Mouse (Mus musculus) lung, postnatal 0 days (tissue): ENCODE measurements around the gene Nkd1. TPM values are rescaled to one million over a fixed set of nuclear protein-coding genes. Genes with fewer than 3 reads are reported as not detected.

ENCODE experiments used
- ATAC-seq: fragments of 200-750 bp; cut with Nextera tagmentation; 2 replicates; pipeline ENCODE4 v1.8.0; 2017; ENCODE audit warnings: moderate library complexity
- DNase-seq: peaks from one replicate; pipeline ENCODE4 v3.0.0-alpha.2; 2016; ENCODE audit warnings: low spot score
- H3K27ac ChIP-seq: fragments of 300-500 bp; sonication (generic); 2 replicates; pipeline ENCODE4 v1.5.1; 2014; ENCODE audit warnings: antibody characterized with exemption, mild to moderate bottlenecking, low read length, mixed read lengths
- H3K27me3 ChIP-seq: fragments of 300-500 bp; sonication (generic); replicated peaks from 2 replicates; pipeline ENCODE4 v1.6.1; 2014; ENCODE audit warnings: low read length, mixed read lengths; ENCODE audit not compliant: insufficient read depth
- H3K36me3 ChIP-seq: fragments of 300-500 bp; sonication (generic); 2 replicates; pipeline ENCODE4 v1.6.1; 2014; ENCODE audit warnings: low read length, mixed read lengths; ENCODE audit not compliant: insufficient read depth
- H3K4me1 ChIP-seq: fragments of 300-500 bp; sonication (generic); 2 replicates; pipeline ENCODE4 v1.6.1; 2014; ENCODE audit warnings: antibody characterized with exemption, low read depth, low read length, mixed read lengths; ENCODE audit not compliant: insufficient read depth
- H3K4me2 ChIP-seq: fragments of 300-500 bp; sonication (generic); replicated peaks from 2 replicates; pipeline ENCODE4 v1.6.1; 2014; ENCODE audit warnings: low read depth, mild to moderate bottlenecking, low read length, moderate library complexity, mixed read lengths
- H3K4me3 ChIP-seq: fragments of 300-500 bp; sonication (generic); 2 replicates; pipeline ENCODE4 v1.5.1; 2014; ENCODE audit warnings: low read depth, low read length
- H3K9ac ChIP-seq: fragments of 300-500 bp; sonication (generic); replicated peaks from 2 replicates; pipeline ENCODE4 v1.6.1; 2014; ENCODE audit warnings: low read depth, mild to moderate bottlenecking
- H3K9me3 ChIP-seq: fragments of 300-500 bp; sonication (generic); 2 replicates; pipeline ENCODE4 v1.6.1; 2016; ENCODE audit warnings: low read length, mixed read lengths
- CTCF ChIP-seq: IDR thresholded peaks from 2 replicates; pipeline ENCODE4 v1.5.1; 2016; ENCODE audit warnings: antibody characterized with exemption, mild to moderate bottlenecking
- EP300 ChIP-seq: IDR thresholded peaks from 2 replicates; pipeline ENCODE4 v1.6.1; 2016; ENCODE audit warnings: antibody characterized with exemption, mild to moderate bottlenecking, control low read depth
- WGBS: fragments of 180-500 bp; shearing (Covaris S2); extraction: QIAGEN DNeasy Blood & Tissue Kit; methylation state at CpG from one replicate; pipeline ENCODE4 v1.1.7; 2014; 5-methylcytosine and 5-hydroxymethylcytosine counted together
- polyA plus RNA-seq: library from polyadenylated mRNA; unstranded; fragments of >200 nt; fragmentation: Nextera tagmentation; extraction: Ambion mirVana; gene quantifications from 2 replicates; pipeline ENCODE4 v1.2.1, GENCODE M21; 2015

Gene Nkd1
- polyA plus RNA-seq, result 113 and 123 TPM in 2 replicates

DNA sequence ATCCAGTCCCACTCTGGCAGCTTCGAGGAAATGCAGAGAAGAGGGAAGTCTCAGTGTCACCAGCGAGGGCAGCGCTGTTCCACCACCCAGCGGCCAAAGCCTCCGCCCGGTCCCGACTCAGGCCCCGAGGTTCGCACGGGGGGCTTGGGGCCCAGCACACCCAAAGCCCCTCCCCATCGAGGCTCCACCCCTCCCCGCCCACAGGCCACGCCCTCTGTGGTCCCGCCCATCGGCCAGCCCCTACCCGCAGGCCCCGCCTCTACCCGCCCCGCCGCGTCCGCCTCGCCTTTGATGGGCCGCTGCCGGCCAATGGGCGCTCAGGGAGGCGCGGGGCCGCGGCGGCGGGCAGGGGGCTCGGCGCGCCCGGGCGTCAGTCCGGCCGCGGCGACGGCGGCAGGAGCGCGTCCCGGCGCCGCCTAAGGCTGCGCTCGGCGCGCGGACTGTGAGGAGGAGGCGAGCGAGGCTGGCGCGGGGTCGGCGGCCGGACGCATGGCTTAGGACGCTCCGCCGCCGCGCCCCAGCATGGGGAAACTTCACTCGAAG, at the start of gene Nkd1:
Gene Nkd1, plus strand, starts transcription at position 370 of the 543 bp plus-strand sequence.
- Histone ChIP-seq H3K9ac (peak within 1 kb of the TSS; percentile 90), H3K4me1 (peaks cover 8% of the 10 kb centered on the region), H3K4me3 (peak within 1 kb of the TSS; percentile 91), H3K4me2 (peak within 1 kb of the TSS; percentile 92), H3K27ac (peak within 1 kb of the TSS; percentile 89), H3K9me3 (no peaks in the 10 kb centered on the region), H3K36me3 (peaks cover 4% of the 10 kb centered on the region; the same call in 1 of the 2 replicates), H3K27me3 (no peaks in the 10 kb centered on the region)
- ATAC-seq (peak; percentile 91), DNase-seq (peak; percentile 93)
- WGBS, result 0% methylated on average over 29 of the region's 67 CpGs
- TF ChIP-seq CTCF, result peak; percentile 66
- no peak for TF ChIP-seq EP300

DNA sequence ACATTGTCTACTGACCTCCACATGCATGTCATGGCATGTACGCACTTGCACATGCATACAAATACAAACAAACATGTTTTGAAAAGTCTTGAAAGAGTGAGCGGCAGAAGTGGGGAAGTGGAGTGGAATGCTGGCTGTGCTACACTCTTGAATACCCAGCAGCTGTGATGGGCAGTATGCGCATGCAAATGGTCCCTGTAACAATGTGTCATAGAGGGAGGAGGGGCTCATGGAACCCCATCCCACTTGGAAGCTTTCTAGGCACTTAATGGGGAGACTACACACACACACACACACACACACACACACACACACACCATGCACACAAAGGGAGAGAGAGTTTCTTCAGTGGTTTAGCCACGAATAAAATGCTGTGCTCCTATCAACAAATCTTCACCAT, 39.9 kb upstream of the Nkd1 start:
- DNase-seq, result no peak
- Histone ChIP-seq H3K4me3 (no peak overlapping the region), H3K4me2 (no peak overlapping the region), H3K4me1 (no peaks in the 10 kb centered on the region; the same call in 1 of the 2 replicates), H3K27me3 (no peaks in the 10 kb centered on the region), H3K36me3 (no peaks in the 10 kb centered on the region), H3K9me3 (no peaks in the 10 kb centered on the region), H3K9ac (no peak overlapping the region), H3K27ac (no peak overlapping the region)
- no peak for TF ChIP-seq CTCF
- TF ChIP-seq EP300, result no peak
- WGBS, result 81% methylated on average over 4 of the region's 4 CpGs
- no peak for ATAC-seq

DNA sequence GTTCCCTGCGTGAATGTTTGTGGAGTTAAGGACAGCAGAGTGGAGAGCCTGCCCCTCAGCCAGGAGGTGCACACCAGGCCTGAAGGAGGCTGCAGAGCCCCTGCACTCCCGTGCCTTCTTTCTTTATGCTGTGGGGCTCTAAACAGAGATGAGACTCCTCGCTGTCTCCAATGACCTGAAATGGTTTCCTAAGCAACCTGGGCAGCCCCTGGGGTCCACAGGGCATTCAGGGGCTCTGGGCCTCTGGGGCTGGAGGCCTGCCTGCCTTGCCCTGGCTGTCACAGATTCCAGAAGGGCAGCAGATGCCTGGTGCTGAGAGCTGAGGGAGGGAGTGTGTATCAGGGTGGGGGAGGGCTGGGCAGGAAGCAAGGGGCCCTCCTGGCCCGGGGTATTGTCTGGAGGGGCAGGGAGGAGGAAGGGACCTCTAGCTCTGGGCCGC, 32.7 kb upstream of the Nkd1 start:
- H3K36me3 ChIP-seq, result no peaks in the 10 kb centered on the region
- TF ChIP-seq CTCF (no peak), EP300 (no peak)
- no peaks in the 10 kb centered on the region for H3K4me1 ChIP-seq
- DNase-seq (no peak), ATAC-seq (no peak)
- H3K27ac ChIP-seq, result no peak overlapping the region
- no peaks in the 10 kb centered on the region for H3K27me3 ChIP-seq
- H3K4me3 ChIP-seq, result no peak overlapping the region
- WGBS, result 17% methylated on average over 5 of the region's 5 CpGs
- H3K9me3 ChIP-seq, result no peaks in the 10 kb centered on the region
- no peak overlapping the region for H3K9ac ChIP-seq
- H3K4me2 ChIP-seq, result no peak overlapping the region

DNA sequence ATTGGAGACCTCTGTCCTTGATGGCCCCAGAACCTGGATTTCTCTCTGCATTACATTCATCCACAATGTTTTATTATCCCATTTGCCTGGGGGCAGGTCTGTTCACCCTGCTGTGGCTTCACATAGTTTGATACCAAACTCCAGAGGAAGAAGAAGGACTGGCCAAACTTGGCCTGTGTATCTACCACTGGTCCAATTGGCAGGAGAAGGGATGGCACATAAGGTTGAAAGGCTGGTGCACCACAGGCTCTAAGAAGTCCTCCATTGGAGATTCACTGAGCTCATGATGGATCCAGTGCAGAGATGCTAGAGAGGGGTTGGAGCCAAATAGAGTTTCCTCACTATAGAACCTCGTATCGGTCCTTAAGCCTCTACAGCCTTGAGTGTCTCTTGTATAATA, 27.1 kb upstream of the Nkd1 start:
- Histone ChIP-seq H3K4me2 (no peak overlapping the region), H3K4me1 (no peaks in the 10 kb centered on the region), H3K4me3 (no peak overlapping the region), H3K36me3 (no peaks in the 10 kb centered on the region), H3K9ac (no peak overlapping the region), H3K27me3 (no peaks in the 10 kb centered on the region), H3K9me3 (no peaks in the 10 kb centered on the region), H3K27ac (no peak overlapping the region)
- 76% methylated on average over 2 of the region's 2 CpGs for WGBS
- DNase-seq (no peak), ATAC-seq (no peak)
- TF ChIP-seq CTCF, result no peak
- TF ChIP-seq EP300, result no peak

GRCm38 (mm10) chr8:88495071-88495805, 25.9 kb upstream of the Nkd1 start:
- WGBS, result 14% methylated on average over 11 of the region's 11 CpGs
- H3K27me3 ChIP-seq, result no peaks in the 10 kb centered on the region
- H3K4me1 ChIP-seq, result no peaks in the 10 kb centered on the region
- ATAC-seq (0 out of 2 replicates have a peak, but pooled peaks have one; percentile 28), DNase-seq (peak; percentile 34)
- H3K9ac ChIP-seq, result no peak overlapping the region
- H3K4me3 ChIP-seq, result no peak overlapping the region
- no peak overlapping the region for H3K27ac ChIP-seq
- no peak overlapping the region for H3K4me2 ChIP-seq
- TF ChIP-seq CTCF (no peak), EP300 (no peak)
- no peaks in the 10 kb centered on the region for H3K36me3 ChIP-seq
- no peaks in the 10 kb centered on the region for H3K9me3 ChIP-seq

- Histone ChIP-seq H3K36me3 (no peaks in the 10 kb centered on the region), H3K27ac (no peak overlapping the region), H3K9me3 (no peaks in the 10 kb centered on the region), H3K4me2 (no peak overlapping the region), H3K4me3 (no peak overlapping the region), H3K9ac (no peak overlapping the region), H3K4me1 (no peaks in the 10 kb centered on the region), H3K27me3 (no peaks in the 10 kb centered on the region)
- WGBS, result 67% methylated on average over 3 of the region's 3 CpGs
- ATAC-seq (no peak), DNase-seq (no peak)
- TF ChIP-seq CTCF, result no peak
- no peak for TF ChIP-seq EP300
Measured at GRCm38 (mm10) chr8:88502143-88502542, 19.0 kb upstream of the Nkd1 start.
